Mouse (Mus musculus): ENCODE results near the gene Gm4881.
A peak's percentile ranks its signal among the peaks of the same experiment; 100 is the strongest.

Gene Gm4881

DNA sequence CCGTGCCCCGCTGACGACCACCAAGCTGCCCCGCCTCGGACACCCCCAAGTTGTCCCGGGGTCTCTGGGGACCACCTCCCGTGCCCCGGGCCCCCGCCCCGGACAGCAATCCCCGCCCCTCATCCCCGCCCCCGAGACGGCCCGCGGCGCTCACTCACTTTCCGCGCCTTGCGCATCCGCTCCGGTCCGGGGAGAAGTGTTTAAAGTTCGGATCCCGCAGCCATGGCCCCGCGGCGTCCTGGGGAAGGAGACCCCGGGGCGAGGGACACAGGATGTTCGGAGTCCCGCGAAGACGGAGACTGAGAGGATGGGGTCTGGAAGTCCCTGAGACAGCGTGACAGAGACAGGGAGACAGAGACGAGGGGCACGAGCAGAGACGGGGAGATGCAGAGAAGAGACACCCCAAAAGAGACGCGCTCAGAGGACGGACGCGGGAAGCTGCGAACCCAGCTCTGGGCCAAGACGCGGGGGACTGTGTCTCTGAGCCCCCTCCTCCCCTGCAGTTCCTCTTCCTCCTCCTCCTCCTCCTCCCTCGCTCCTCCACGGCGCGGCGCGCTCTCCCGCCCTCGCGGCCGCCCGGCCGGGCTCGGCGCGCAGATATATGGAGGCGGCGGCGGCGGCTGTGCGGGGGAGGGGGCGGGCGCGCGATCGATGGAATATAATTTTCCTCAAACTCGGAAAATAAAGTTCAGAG, at the start of gene Gm4881:
TSS of gene Gm4881 (minus strand) at position 238 of the 694 bp plus-strand sequence.
- no peak for DNase-seq (ENCODE audit: low spot score)

DNA sequence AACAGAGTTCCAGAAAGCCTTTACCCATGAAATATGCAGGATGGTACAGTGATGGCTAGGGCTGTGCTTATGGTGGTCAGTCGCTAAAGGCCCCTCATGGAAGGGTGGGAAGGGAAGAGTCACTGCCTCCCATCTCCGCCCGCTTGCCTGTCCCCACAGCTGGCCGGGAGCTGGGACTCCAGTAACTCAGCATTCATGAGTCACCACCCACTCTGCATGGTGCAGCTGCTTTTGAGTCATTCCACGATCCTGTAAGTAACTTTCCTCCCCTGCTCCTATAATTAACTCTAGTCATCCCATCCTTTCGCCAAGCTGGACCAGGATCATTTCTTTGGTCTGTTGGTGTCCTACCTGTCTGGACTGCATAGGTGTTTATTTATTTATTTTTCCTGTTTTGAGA, 48.8 kb upstream of the Gm4881 start:
- no peak for DNase-seq (ENCODE audit: low spot score)

DNA sequence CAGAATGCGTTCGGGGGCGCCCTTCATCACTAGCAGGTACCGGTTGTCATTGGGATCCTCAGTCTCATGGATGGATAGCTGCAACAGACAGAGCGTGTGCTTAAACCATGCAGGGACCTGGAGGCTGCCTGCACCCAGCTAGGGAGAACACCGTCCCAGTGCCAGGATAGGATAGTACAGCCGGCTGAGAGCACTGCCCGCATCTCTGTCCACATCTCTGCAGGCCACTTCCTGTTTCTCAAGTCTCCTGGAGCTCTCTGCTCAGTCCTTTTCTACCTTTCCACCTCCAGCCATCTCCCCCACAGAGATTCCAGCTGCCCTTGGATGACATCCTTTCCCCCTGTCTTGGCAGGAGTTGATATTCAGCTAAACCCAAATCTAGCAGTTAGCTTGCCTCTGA, 46.2 kb upstream of the Gm4881 start:
- no peak for DNase-seq (ENCODE audit: low spot score)

DNA sequence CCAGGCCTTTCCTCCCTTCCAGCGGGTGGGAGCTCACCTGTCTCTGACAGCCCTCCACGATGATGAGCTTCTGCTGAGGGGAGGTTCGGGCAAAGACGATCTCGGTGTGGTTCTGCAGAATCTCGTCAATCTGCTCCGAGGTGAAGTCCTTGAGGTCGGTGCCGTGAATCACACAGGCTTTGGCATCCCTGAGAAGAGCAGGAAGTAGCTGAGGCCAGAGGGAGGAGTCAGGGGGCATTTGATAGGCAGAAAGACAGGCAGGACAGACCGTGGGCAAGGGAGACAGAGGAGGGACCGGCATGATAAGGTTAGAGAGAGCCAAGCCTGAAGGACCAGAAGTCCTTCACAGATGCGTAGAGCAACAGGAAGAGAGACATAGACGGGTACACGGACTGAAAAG, 43.6 kb upstream of the Gm4881 start:
- DNase-seq (ENCODE audit: low spot score), result no peak

DNA sequence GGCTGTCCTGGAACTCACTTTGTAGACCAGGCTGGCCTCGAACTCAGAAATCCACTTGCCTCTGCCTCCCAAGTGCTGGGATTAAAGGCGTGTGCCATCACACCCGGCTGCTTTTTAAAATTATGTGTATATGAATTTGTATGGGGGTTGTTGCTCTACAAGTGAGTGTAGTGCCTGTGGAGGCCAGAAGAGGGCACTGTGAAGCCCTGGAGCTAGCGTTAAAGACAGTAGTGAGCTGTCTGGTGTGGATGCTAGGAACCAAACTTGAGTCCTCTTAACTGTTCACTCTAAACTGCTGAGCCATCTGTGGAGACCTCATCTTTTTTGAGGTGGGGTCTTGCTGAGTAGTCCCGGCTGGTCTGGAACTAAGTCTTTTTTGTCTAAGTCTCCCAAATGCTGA, 41.5 kb upstream of the Gm4881 start:
- DNase-seq (ENCODE audit: low spot score), result no peak

DNA sequence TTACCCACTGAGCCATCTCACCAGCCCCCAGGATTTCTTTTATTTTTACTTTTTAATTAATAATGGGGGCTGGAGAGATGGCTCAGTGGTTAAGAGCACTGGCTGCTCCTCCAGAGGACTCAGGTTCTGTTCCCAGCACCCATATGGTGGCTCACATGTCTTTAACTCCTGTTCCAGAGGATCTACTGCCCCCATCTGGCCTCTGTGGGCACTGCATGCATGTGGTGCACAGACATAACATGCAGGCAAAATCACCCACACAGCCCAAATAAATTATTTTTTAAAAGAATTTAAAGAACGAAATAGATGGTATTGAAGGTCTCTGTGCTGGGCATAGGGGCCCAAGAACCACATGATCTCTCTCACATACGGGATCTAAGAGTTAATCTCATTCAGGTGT, 40.0 kb upstream of the Gm4881 start:
- DNase-seq (ENCODE audit: low spot score), result no peak

DNA sequence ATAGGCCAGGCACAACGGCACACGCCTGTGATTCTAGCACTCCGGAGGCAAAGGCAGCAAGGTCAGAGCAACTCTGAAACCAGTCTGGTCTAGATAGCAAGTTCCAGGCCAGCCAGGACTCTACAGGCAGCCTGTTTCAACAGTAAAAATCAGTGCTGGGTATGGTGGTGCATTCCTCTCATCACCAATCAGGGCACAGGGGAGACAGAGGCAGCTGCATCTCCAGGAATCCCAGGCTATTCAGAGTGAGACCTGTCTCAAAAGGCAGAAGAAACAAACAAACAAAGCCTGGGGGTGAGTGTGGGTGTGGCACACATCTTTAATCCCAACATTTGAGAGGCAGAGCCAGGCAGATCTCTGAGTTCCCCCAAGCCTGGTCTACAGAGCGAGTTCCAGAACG, 39.1 kb upstream of the Gm4881 start:
- DNase-seq (ENCODE audit: low spot score), result no peak

DNA sequence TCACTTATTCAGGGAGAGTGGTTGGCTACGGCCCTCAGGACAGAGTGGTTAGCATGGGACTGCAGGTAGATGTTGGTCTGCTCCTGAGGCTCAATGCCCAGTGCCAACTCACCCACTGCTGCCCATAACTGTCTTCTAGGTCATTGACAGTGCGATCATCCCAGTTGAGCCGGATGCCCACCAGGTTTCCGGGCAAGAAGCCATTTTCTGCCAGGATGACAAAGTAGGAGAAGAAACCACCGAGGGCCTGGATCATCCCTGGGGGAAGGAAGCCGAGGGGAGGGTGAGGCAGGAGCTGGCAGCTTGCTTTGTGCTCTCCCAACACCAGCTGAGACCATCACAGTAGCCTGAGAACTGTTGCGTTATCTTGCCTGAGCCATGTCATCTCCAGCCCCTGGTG, 36.1 kb upstream of the Gm4881 start:
- no peak for DNase-seq (ENCODE audit: low spot score)

DNA sequence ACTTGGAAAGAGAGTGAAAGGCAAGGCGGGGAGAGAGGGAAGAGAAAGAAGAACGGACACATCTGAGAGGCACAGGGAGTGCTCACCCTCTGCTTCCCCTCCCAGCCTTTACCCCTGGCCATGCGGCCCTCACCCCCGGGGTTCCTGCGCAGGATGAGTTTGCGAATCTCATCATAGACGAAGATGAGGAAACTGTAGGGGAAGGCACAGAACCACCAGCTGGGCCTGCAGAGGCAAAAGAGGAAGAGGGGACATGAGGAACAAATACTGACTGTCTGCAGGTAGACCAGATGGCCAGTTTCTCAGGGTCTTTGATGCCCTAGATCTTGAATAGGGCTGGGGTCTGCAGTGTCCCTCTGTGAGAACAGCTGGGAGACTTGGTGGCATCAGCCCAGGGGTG, 34.5 kb upstream of the Gm4881 start:
- no peak for DNase-seq (ENCODE audit: low spot score)

DNA sequence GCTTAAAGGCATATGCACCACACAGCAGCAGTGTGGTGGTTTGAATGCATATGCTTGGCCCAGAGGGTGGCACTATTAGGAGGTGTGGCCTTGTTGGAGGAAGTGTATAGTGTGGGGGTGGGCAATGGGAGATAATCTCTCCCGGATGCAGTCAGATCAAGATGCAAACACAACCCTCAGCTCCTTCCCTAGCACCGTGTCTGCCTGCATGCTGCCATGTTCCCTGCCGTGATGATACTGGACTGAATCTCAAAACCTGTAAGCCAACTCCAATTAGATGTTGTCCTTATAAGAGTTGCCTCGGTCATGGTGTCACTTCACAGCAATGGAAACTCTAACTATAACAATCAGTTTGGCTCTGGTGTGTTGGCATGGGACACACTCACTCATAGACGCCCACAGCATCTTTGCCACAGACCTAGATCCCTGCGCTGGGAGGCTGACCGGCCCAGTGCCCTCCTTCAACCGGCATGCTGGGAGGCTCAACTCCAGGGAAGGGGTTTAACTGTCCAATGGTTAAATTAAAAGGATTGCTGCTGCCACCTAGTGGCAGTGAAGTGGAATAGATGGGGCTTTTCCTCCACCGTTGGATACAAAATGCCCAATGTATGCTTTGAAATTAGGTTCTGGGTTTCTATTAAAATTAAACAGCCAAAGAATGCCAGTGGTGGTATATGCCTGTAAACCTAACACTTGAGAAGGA, 30.8 kb upstream of the Gm4881 start:
- no peak for DNase-seq (ENCODE audit: low spot score)

DNA sequence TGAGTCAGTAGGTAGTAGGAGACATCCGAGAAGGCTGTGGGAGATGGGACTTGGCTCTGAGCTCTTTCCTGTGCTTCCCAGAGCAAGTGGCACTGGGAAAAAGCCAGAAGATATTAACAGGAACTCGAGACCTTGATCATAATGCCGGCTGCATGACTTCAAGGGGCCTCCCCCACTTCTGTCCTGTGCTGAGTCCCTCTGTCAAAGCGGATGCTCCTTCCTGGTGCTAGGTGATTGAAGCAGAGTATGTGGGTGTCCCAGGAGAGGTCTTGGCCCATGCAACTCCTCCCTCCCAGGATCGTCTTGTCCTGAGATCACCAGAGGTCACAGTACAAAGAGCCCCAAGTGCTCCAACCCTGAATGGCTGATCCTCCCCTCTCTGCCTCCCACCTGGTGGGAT, 29.6 kb upstream of the Gm4881 start:
- no peak for DNase-seq (ENCODE audit: low spot score)

DNA sequence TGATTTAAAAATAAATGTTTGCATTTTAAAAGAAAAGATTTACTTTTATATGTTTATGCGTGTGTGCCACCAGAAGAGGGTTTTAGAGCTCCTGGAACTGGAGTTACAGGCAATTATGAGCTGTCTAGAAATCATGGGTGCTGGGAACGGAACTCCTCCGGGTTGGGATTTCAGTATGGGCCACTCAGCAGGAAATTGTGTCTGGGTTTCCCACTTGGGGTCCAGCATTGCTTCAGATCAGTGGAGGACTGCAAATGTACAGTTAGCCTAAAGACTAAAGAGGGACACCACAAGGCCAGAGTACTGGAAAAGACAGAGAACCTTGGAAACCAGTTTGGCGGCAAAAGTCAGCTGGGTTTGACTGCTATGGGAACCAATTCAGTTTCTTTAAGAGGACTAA, 28.9 kb upstream of the Gm4881 start:
- no peak for DNase-seq (ENCODE audit: low spot score)

DNA sequence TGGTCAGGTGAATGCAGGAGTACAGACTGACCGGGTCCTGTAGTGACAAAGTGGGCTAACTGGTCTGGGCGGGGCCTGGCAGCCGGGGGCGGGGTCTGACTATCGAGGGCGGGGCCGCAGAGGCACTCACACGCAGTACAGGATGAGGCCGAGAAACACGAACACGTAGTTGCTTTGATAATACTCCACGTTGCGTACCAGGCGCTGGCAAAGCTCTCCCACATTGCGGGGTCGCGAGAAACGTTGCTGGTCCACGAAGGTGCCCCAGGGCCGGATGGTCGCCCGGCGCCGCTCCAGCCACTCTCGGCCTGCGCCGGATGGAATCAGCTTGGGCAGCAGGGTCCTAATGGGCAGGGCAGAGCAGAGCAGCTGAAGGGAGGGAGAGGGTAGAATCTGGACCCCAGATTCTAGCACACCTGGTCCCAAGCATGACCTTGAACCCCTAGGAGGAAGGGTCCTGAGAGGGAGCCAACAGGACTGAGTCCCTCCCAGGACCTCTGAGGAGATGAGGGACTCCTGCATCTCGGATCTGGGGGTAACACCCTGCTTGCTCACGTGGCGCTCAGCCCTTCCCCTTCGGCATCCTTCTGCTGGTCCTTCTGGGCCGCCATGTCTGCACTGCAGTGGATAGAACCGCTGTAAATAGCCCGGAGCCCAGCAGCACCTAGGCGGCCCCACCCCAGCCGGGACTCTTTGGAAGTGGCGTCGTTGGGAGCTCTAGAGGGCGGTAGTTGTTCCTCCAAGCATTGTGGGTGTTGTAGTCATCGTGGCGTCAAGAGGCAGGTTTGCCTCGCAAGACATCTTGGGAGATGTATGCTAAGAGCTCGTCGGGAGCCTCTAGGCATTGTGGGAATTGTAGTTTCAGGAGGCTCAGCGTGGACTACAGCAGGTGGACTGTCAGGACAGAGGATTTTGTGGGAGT, 27.9 kb upstream of the Gm4881 start, which contains the start of gene Rabac1:
TSS of gene Rabac1 (minus strand) at position 783 of the 922 bp plus-strand sequence.
- peak; percentile 95 for DNase-seq (ENCODE audit: low spot score)

DNA sequence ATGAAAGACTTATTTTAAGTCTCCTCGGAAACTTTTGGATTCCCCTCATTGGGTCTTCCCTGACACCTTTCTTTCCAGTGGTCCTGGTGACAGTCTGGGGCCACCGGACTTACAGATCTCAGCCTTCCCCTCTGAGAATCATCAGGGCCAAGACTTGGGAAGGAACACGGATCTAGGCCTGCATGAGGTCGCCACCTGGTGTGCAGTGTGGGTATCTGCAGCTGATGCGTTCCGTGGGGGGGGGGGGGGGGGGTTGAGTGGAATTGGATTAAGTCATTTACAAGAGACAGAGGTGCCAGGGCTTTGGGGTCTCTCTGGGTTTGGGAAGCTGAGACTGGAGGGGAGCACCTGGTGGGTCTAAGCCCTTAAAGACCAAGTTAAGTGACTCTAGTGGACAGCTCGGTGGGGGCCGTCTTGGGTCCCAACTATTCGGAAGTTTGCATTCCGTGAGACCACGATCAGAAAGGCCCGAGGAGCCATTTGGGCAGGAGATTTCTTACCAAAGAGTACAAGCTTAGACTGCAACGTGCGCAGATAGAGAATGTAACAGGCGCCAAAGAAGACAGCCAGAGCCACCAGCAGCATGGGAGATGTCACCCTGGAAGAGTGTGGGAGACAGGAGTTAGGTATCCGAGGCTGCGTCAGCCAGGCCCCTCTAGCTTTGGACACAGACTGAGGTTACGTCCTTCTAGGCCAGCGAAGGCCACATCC, 27.1 kb upstream of the Gm4881 start:
- DNase-seq (ENCODE audit: low spot score), result no peak

DNA sequence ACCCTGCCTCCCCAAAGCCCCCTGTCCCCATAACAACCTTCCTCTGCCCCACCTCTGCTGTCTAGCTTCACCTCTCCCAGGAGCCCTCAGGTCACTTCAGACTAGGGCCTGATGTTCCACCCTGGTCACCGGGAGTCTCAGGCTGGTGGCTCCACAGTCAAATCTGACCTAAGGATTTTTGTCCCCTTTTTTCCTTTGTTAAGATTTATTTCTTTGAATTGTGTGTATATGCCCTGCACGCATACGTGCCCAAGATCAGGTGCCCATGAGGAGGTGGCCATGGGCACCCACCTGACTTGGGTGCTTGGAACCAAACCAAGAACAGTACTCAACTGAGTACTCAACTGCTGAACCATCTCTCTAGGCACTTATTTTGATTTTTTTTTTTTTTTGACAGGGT, 26.0 kb upstream of the Gm4881 start:
- DNase-seq (ENCODE audit: low spot score), result no peak

DNA sequence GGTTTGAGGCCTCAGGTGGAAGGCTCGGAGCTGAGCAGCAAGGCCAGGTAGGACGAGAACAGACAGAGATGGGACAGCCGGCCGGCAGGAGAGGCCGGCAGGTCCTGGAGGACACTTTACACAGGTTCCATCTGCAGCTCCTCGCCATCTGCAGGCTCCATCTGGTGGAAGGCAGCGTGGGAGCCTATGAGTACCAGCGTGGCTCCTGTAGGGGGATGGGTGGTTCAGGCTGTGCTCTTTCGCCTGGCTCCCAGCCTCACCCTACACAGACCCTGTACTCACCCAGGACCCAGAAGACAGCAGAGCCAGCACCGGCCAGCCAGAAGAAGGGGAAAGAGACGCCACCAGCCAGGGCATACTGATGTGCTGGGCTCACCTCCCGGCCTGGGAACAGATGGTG, 25.5 kb upstream of the Gm4881 start:
- no peak for DNase-seq (ENCODE audit: low spot score)

DNA sequence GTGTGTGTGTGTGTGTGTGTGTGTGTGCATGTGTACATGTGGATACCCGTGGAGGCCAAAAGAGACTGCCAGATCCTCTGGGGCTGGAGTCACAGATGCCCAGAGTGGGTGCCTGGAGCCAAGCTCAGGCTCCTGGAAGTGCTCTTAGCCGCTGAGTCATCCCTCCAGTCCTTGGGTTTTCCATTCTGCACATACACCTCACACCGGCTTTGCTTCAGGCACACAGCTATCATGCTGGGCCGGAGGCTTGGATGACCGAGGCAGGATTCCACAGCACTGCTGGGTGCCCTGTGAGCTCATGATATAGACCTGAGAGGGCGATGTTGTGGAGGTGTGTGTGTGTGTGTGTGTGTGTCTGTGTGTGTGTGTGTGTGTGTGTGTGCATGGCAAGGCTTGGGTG, 24.2 kb upstream of the Gm4881 start:
- no peak for DNase-seq (ENCODE audit: low spot score)

DNA sequence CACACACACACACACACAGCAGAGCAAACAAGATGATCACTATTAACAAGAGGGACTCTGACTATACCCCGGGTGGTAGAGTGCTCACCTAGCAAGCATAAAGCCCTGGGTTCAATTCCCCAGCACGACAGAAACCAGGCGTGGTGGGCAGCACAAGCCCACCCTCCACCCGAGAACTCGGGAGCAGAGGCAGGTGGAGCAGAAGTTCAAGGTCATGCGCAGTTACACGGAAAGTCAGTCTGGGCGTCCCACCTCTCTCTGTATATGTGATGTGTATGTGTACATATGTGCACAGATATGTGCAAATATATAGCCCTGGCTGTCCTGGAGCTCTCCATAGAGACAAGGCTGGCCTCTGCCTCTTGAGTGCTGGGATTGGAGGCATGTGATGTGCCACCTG, 23.7 kb upstream of the Gm4881 start:
- no peak for DNase-seq (ENCODE audit: low spot score)

DNA sequence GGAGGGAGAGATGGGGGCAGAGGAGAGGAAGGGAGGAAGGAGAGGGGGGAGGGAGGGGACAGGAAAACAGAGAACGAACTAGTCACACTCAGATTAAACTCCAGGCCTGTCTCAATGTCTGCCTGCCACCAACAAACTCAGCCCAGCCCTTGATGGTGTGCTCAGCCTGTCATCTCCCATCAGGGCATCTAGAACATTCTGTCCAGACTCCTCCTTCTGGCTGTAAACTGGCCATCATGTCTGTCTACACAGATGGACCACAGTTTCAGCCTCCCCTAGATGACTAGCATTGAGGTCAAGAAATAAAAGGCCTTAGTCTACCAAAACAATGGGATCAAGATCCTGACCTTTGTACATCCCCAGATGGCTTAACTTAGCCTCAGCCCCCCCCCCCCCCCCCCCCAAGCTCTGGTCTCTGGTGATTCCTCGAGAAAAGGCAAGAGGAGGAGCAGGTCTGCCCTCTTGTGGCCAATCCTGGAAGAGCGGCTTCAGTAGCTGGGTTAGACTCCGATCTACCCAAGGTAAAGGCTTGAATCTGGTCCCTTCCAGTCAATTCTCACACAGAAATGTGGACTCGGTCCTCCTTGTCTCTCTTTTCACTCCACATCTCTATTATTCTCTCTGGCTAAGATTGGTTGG, 20.7 kb upstream of the Gm4881 start:
- DNase-seq (ENCODE audit: low spot score), result peak; percentile 77

DNA sequence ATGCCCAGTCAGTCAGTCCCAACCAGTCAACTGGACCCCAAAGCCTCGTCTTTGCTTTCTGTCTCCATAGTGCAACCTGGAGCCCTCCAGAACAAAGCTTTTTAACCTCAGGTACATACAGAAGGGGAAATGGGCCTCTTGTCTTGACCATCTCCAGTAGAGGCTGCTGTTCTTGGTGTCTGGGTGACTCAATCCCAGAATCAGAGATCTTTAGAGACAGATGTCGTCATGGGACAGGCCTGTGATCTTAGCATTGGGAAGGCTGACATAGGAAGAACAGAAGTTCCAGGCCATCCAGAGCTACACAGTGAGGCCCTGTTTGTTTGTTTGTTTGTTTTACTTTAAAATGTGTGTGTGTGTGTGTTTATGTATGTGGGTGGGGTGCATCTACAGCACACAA, 20.0 kb upstream of the Gm4881 start:
- DNase-seq (ENCODE audit: low spot score), result no peak

DNA sequence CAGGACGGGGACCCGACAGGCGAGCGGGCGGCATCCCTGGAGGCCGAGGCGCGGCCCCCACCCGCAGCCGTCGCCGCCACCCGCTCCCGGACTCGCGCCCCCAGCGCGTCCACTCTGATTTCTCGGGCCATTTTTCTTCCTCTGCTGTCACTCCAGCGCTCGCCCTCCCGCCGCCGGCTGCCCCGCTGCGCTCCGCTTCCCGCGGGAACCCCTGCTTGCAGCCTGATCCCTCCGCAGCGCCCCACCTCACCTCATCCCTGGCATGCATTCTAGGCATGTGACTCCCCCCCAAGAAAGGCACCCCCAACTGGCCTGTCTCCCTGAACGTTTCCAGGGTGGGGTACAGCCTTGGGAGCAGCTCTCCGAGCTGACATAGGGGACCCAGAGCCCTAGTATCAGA, 10.9 kb upstream of the Gm4881 start:
- DNase-seq (ENCODE audit: low spot score), result no peak

DNA sequence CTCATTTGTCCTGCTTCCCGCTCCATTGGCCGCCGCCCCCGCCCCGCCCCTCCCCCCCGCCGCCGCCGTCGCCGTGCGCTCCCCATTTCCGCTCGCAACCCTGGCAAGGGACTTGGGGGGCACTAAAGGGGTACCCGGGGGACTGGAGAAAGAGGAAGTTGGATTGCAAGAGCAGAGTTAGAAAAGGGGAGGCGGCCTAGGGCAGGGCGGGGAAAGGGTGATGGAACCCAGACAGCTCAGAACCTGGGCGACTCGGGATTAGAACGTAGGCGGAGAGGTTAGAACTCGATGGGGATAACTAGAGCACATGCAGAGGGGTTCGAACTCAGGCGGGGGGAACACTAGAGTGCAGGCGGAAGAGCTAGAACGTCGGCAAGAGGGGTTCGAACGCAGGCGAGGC, 10.2 kb upstream of the Gm4881 start:
- DNase-seq (ENCODE audit: low spot score), result no peak

All from left cerebral cortex, adult 11 months (tissue).